Mouse (Mus musculus) cortical plate, adult 2 months (tissue): ENCODE measurements around the gene Gm1110. TPM values are rescaled to one million over a fixed set of nuclear protein-coding genes. Genes with fewer than 3 reads are reported as not detected.
"Not testable (repeated sequence)": the region's sequence is repeated elsewhere in the genome, so short reads cannot be mapped to it uniquely, and the experiment has no call there.

Experiments
- H3K27ac ChIP-seq: fragments of 200-500 bp; 2 replicates; pipeline ENCODE4 v1.5.1; 2012; ENCODE audit warnings: low read length, control low read depth, inconsistent platforms; ENCODE audit not compliant: insufficient read depth
- H3K4me1 ChIP-seq: fragments of 200-500 bp; 2 replicates; pipeline ENCODE4 v1.6.1; 2011; ENCODE audit warnings: low read length; ENCODE audit not compliant: control insufficient read depth, insufficient read depth
- H3K4me3 ChIP-seq: fragments of 200-500 bp; 2 replicates; pipeline ENCODE4 v1.5.1; 2011; ENCODE audit warnings: mild to moderate bottlenecking, low read length, control low read depth; ENCODE audit not compliant: insufficient read depth
- CTCF ChIP-seq: fragments of 200-500 bp; IDR thresholded peaks from 2 replicates; pipeline ENCODE4 v1.5.1; 2011; ENCODE audit warnings: mild to moderate bottlenecking, control low read depth, low read length; ENCODE audit not compliant: insufficient read depth; ENCODE audit errors: extremely low read depth
- POLR2A ChIP-seq: fragments of 200-500 bp; IDR thresholded peaks from 2 replicates; pipeline ENCODE4 v1.6.1; 2011; ENCODE audit warnings: mild to moderate bottlenecking, low read length, control low read depth; ENCODE audit not compliant: insufficient read depth; ENCODE audit errors: extremely low read depth
- polyA plus RNA-seq: library from polyadenylated mRNA; depleted of rRNA; stranded (reverse); fragments of >200 nt; gene quantifications from 2 replicates; pipeline ENCODE4 v1.2.3, GENCODE M21; 2012; rRNA removed

The Gm1110 gene
- polyA plus RNA-seq: 0.04 TPM in 1 of 2 replicates, not detected in the other

DNA sequence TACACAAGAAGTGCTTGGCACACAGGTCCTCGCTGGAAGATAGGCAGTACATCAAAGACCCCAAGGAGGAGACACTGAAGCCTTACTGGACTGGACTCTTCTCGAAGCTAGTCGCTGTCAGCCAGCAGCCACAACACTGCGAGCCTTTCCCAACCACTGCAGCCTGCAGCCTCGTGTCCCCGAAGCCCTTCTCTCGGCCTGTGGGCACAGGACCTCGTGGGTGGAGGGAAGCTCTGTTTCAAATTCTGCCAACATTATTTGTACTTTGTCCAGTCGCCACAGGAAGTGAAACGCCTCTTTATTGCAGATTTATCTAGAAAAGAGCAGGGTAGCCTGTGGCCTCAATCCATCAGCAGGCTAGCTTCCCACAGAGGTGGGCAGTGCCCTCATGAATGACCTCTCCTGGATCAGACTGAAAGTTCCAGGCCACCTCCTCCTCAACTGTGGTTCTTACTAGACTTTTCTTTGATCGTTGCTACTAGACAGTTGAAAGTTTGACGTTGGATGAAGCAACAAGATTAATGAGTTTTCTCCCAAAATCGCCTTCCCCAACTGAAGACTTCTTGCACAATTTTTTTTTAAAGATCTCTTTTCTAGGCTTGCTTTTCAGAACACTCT, at the start of gene Gm1110:
Gene Gm1110, minus strand, starts transcription at position 203 of the 618 bp plus-strand sequence.
- TF ChIP-seq CTCF (no peak), POLR2A (no peak)
- Histone ChIP-seq H3K4me1 (no peaks in the 10 kb centered on the region), H3K27ac (no peak within 1 kb of the TSS), H3K4me3 (no peak within 1 kb of the TSS)

DNA sequence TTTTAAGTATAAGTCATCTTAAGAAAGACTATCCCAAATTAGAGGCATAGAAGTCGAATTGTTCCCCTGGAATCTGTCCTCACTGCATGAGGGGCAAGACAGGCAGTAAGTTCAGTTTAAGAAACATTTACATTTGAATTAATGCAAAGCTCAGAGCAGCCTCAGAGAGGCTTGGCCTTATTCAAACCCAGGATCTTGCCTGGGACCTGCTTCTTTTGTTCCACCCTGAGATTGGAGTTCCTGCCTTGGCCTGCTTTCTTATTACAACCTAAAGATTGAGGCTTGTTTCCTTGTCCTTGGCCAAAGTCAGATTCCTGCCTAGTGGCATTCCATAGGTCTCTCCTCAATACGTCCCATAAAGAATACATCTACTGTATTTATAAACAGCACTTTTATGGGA, 24.9 kb upstream of the Gm1110 start:
- Histone ChIP-seq H3K27ac (no peak overlapping the region), H3K4me3 (no peak overlapping the region), H3K4me1 (no peaks in the 10 kb centered on the region)
- TF ChIP-seq POLR2A (no peak), CTCF (no peak)

DNA sequence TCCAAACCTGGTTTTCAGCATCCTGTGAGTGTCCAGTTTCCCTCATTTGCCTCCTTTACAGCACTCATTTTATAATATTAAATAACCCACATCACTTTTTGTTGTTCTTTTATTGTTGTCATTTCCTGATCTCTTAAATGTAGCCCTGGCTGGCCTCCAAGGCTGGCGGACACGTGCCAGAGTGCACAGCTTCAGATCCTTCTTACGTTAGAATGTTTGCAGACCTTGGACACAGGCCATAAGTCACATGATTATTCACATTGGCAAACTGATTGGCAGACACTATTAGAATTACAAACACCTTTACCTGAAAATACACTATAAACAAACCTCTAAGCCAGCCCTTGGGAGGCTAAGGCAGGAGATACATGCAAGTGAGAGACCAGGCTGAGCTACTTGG, 1.2 kb upstream of the Gm1110 start:
- no peak for TF ChIP-seq CTCF
- no peak for TF ChIP-seq POLR2A
- Histone ChIP-seq H3K4me1 (no peaks in the 10 kb centered on the region), H3K4me3 (no peak overlapping the region), H3K27ac (no peak overlapping the region)

DNA sequence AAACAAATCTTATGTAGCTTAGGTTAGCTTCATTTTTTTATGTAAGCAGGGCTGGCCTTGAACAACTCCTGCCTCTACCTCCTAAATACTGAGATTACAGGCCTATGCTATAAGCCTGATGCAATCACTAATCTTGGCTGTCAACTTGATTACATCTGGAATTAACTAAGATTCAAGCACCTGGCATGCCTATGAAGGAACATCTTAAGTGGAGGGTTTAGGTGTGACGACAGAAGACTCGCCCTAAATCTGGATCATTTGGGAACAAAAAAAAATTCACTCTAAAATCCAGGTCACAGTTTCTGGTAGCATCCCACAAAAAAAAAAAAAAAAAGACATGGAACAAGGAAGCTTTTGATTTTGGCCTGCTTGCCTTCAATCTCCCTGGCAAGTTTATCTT, 3.1 kb downstream of the Gm1110 start:
- Histone ChIP-seq H3K4me1 (no peaks in the 10 kb centered on the region), H3K27ac (no peak overlapping the region), H3K4me3 (no peak overlapping the region)
- TF ChIP-seq POLR2A (no peak), CTCF (no peak)

DNA sequence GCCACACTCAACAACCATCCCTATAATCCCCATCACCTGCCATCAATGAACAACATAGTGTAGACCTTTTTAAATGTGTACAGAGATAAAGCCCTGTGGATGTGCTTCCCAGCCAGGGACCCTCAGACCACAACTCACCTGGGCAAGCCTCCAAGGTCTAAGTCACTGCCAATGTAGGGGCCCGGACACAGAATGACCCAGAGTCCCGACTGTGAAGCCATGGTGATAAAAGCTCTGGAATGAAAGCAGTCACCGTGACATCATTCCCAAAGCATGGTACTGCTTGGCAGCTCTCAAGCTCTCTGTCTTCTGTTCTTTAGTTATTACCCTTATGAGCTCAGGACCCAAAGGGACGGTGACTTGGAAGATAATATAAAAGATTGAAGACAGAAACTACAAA, 9.8 kb downstream of the Gm1110 start:
- Histone ChIP-seq H3K4me3 (no peak overlapping the region), H3K27ac (no peak overlapping the region), H3K4me1 (no peaks in the 10 kb centered on the region)
- TF ChIP-seq POLR2A: no peak
- no peak for TF ChIP-seq CTCF

DNA sequence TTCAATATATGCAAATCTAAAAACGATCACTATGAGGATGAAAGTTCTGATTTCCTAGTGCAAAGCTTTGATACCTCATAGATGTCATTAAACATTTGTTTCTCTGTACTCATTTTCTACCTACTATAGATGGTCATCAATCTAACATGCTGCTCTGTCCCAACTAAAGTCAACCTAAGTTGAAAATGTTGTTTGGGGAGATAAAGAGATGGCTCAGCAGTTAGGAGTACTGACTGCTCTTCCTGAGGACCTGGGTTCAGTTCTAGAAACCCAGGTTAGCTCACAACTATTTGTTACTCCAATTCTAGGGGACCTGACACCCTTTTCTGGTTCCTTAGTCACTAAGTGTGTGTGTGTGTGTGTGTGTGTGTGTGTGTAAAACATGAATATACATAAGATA, 11.7 kb downstream of the Gm1110 start:
- TF ChIP-seq POLR2A (no peak), CTCF (no peak)
- H3K27ac ChIP-seq: no peak overlapping the region
- H3K4me3 ChIP-seq: no peak overlapping the region
- H3K4me1 ChIP-seq: no peaks in the 10 kb centered on the region

DNA sequence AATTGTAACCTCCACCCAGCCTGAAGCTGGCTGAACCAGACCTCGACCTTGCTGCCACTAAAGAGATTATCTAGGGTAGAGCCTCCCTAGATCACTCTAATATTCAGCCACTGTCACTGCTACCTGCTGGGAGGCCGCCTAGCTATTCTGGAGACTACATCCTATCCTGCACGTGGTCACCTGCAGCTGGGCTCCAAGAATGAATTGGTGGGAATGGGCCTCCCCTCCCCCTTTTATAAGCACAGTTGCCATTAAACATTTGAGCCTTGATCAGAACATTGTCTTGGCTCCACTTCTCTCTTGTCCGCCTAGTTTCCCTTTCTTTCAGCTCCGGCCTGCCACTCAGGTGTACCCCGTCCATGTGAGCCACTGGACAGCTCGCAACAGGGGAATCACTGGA, 53.1 kb downstream of the Gm1110 start:
- H3K4me3 ChIP-seq, H3K4me1 ChIP-seq, H3K27ac ChIP-seq: not testable (repeated sequence)

DNA sequence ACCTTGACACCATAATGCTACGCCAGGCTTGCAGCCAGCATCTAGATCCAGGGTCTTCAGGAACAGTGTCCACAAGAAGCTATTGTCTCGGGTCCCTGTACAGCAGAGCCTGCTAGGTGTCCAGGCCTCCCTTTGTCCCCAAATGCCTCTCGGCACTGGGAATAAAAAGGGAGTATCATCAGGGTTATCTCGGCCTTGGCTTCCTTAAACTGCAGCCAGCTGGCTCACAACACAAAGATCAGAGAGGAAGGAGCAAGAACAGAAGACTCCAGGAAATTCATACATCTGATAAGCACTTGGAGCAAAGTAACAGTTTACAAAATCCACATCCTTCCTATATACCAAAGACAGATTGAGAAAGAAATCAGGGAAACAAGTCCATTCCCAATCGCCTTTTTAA, 62.2 kb downstream of the Gm1110 start, which contains the start of gene Glb1l3:
Gene Glb1l3, minus strand, starts transcription at position 140 of the 400 bp plus-strand sequence.
- H3K27ac ChIP-seq: no peak within 1 kb of the TSS
- TF ChIP-seq POLR2A (no peak), CTCF (no peak)
- no peaks in the 10 kb centered on the region for H3K4me1 ChIP-seq
- no peak within 1 kb of the TSS for H3K4me3 ChIP-seq

DNA sequence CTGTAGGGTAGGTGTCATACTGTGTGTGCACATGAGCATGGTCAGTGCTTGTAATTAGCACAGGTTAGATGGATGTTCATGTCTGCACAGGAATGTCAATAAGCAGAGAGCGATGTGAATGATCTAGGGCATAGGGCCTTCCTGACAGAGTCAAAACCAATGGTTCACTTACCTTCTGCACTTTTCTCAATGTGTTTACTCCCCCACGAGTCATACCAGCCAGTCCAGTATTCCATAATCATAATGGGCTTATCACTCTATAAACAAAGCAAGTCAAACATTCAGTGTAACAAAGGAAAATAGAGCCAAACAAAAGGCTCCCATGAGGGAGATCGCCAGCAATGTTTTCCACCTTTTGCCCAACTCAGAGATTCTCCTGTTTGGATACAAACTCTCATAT, 91.8 kb downstream of the Gm1110 start:
- Histone ChIP-seq H3K4me1 (no peaks in the 10 kb centered on the region), H3K4me3 (no peak overlapping the region), H3K27ac (no peak overlapping the region)
- TF ChIP-seq CTCF (no peak), POLR2A (no peak)

Other genes with a start within 250 kb of the Gm1110 start
- gene B3gat1, start 189.4 kb downstream of the Gm1110 start, polyA plus RNA-seq: 202 and 216 TPM in 2 replicates
- 0.42 and 0.44 TPM in 2 replicates for gene Glb1l2, start 116.6 kb downstream of the Gm1110 start, polyA plus RNA-seq
- 0.08 TPM in 1 of 2 replicates, not detected in the other for gene Glb1l3, start 62.2 kb downstream of the Gm1110 start, polyA plus RNA-seq
- 36.4 and 37.4 TPM in 2 replicates for gene Acad8, start 76.5 kb upstream of the Gm1110 start, polyA plus RNA-seq
- 64.2 and 78.1 TPM in 2 replicates for gene Thyn1, start 76.6 kb upstream of the Gm1110 start, polyA plus RNA-seq
- gene Vps26b, start 107.0 kb upstream of the Gm1110 start, polyA plus RNA-seq: 73.3 and 79.4 TPM in 2 replicates
- gene Ncapd3, start 107.1 kb upstream of the Gm1110 start, polyA plus RNA-seq: 35.1 and 35.2 TPM in 2 replicates
- 58.8 and 59.0 TPM in 2 replicates for gene Jam3, start 232.3 kb upstream of the Gm1110 start, polyA plus RNA-seq